Mouse (Mus musculus): ENCODE measurements at regions not wholly inside any gene's neighbourhood (a gene's known extent, or its start where the extent isn't known, plus 50 kb on each side); places are given as distances from the start of the nearest gene placed in this dataset.

DNA sequence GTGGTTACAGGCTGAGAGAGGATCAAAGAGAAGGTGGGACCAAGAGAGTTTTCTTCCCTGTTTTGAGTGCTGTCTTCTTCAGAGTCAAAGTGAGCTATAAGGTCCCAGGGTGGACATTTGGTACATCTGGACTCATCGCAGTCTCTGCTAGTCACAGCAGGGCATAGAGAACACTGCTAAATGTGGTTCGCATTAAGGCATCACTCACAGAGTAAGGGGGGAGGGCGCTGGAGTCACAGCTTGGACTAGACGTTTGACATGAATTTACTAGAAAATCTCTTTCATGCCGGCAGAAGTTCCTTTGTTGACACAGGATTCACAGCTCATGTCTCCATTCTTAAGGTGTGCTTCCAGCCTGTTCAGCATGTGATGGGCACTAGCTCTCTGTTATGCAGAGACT, 50.4 kb upstream of the Irf2bp2 start:
- TF ChIP-seq GATA1 (IDR thresholded peaks at IDR 0.05; ENCODE audit: low read length) (no peak), TAL1 (IDR thresholded peaks at IDR 0.05; ENCODE audit: low read length) (no peak)
